Mouse (Mus musculus) liver, postnatal 0 days (tissue): ENCODE data around the gene Rprd2.

ENCODE experiments used
- CTCF ChIP-seq: sonication (generic); IDR thresholded peaks from 2 replicates; pipeline ENCODE4 v1.5.1; 2016; ENCODE audit warnings: antibody characterized with exemption, low read depth
- EP300 ChIP-seq: IDR thresholded peaks from 2 replicates; pipeline ENCODE4 v1.6.1; 2016; ENCODE audit warnings: antibody characterized with exemption, low read depth, mild to moderate bottlenecking

DNA sequence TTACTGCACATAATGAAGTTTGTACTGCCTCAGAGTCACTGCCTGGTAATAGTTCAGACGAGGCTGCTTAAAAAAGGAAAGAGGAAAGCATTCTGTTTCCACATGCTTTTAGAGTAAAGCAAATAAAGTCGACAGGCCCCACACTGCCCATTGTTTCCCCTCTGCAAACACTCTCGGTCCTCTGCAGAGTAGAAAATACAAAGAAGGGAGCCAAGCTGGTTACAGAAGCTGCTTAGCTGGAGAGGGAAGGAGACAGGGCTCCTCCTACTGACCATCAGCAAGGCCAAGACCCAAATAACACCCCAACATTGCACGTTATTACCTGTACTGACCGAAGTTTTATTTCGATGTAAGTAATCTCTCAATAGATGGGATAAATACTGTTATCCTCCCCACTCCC, 55.7 kb downstream of the Rprd2 start:
- TF ChIP-seq EP300 (no peak), CTCF (peak; percentile 12; the same call in 1 of the 2 replicates)
